Mouse (Mus musculus): Measurements from ENCODE around the gene Gdpd5. TPM values are rescaled to one million over a fixed set of nuclear protein-coding genes. Genes with fewer than 3 reads are reported as not detected.

The Gdpd5 gene
- polyA plus RNA-seq, 1 experiment from 2014 or later = 46.2 TPM

GRCm38 (mm10) chr7:99458849-99459248, 77.6 kb downstream of the Gdpd5 start:
- Histone ChIP-seq H3K27ac (no peak overlapping the region), H3K4me2 (replicated peaks) (no peak overlapping the region), H3K36me3 (replicated peaks; ENCODE audit: control insufficient read depth, insufficient read depth) (peaks cover 60% of the 10 kb centered on the region), H3K27me3 (ENCODE audit: control insufficient read depth, insufficient read depth, low read length) (no peaks in the 10 kb centered on the region), H3K9me3 (ENCODE audit: control insufficient read depth, low read length) (no peaks in the 10 kb centered on the region), H3K9ac (no peak overlapping the region), H3K4me1 (replicated peaks; ENCODE audit: control insufficient read depth, insufficient read depth, low read length) (no peaks in the 10 kb centered on the region), H3K4me3 (replicated peaks; ENCODE audit: low read length) (no peak overlapping the region)
- DNase-seq (ENCODE audit: low spot score) = no peak
- ATAC-seq (ENCODE audit: low FRiP score) = no peak
- 93% methylated on average over 8 of the region's 8 CpGs for WGBS

GRCm38 (mm10) chr7:99459888-99460652, 78.9 kb downstream of the Gdpd5 start:
- Histone ChIP-seq H3K4me2 (replicated peaks) (no peak overlapping the region), H3K36me3 (replicated peaks; ENCODE audit: control insufficient read depth, insufficient read depth) (peaks cover 53% of the 10 kb centered on the region), H3K27me3 (ENCODE audit: control insufficient read depth, insufficient read depth, low read length) (no peaks in the 10 kb centered on the region), H3K27ac (no peak overlapping the region), H3K4me1 (replicated peaks; ENCODE audit: control insufficient read depth, insufficient read depth, low read length) (no peaks in the 10 kb centered on the region), H3K9me3 (ENCODE audit: control insufficient read depth, low read length) (no peaks in the 10 kb centered on the region), H3K9ac (no peak overlapping the region), H3K4me3 (replicated peaks; ENCODE audit: low read length) (no peak overlapping the region)
- ATAC-seq (ENCODE audit: low FRiP score) (no peak), DNase-seq (ENCODE audit: low spot score) (no peak)
- WGBS = 91% methylated on average over 15 of the region's 15 CpGs

- Histone ChIP-seq H3K4me3 (replicated peaks; ENCODE audit: low read length) (no peak overlapping the region), H3K4me2 (replicated peaks) (no peak overlapping the region), H3K36me3 (replicated peaks; ENCODE audit: control insufficient read depth, insufficient read depth) (peaks cover 37% of the 10 kb centered on the region), H3K4me1 (replicated peaks; ENCODE audit: control insufficient read depth, insufficient read depth, low read length) (peaks cover 29% of the 10 kb centered on the region), H3K27me3 (ENCODE audit: control insufficient read depth, insufficient read depth, low read length) (no peaks in the 10 kb centered on the region), H3K27ac (no peak overlapping the region), H3K9ac (no peak overlapping the region), H3K9me3 (ENCODE audit: control insufficient read depth, low read length) (no peaks in the 10 kb centered on the region)
- 93% methylated on average over 2 of the region's 2 CpGs for WGBS
- ATAC-seq (ENCODE audit: low FRiP score) (no peak), DNase-seq (ENCODE audit: low spot score) (no peak)
Observed at GRCm38 (mm10) chr7:99463120-99463519, 81.9 kb downstream of the Gdpd5 start.

GRCm38 (mm10) chr7:99465811-99466210, 84.6 kb downstream of the Gdpd5 start, which contains the start of gene Klhl35:
Klhl35 (plus strand) TSS chr7:99466004.
- Histone ChIP-seq H3K9me3 (ENCODE audit: control insufficient read depth, low read length) (no peaks in the 10 kb centered on the region), H3K36me3 (replicated peaks; ENCODE audit: control insufficient read depth, insufficient read depth) (peaks cover 11% of the 10 kb centered on the region), H3K9ac (peak within 1 kb of the TSS; percentile 49), H3K27me3 (ENCODE audit: control insufficient read depth, insufficient read depth, low read length) (no peaks in the 10 kb centered on the region), H3K4me1 (replicated peaks; ENCODE audit: control insufficient read depth, insufficient read depth, low read length) (peaks cover 40% of the 10 kb centered on the region), H3K4me2 (replicated peaks) (peak within 1 kb of the TSS; percentile 81), H3K4me3 (replicated peaks; ENCODE audit: low read length) (peak within 1 kb of the TSS; percentile 2), H3K27ac (peak within 1 kb of the TSS; percentile 76)
- DNase-seq (ENCODE audit: low spot score) = peak; percentile 61
- 15% methylated on average over 8 of the region's 8 CpGs for WGBS
- ATAC-seq (ENCODE audit: low FRiP score) = peak; percentile 12; the same call in 1 of the 2 replicates

DNA sequence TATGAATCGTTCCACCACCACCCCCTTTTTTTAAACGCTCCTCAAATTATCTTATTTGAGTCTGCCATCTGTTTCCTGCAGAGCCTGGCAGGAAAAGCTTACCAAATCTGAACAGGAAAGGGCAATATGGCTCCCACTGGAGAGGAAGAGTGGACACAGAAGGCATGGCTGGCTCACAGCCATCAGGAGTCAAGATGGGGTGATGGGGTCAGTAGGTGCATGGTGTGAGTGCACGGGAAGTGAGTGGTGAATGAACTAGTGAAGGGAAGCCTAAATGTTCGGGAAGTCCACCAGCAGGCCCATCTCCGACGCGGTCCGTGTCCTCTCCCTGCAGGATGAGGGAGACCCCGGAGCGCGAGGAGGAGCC, 86.7 kb downstream of the Gdpd5 start:
- no peaks in the 10 kb centered on the region for H3K9me3 ChIP-seq (ENCODE audit: control insufficient read depth, low read length)
- ATAC-seq (ENCODE audit: low FRiP score) = no peak
- peaks cover 40% of the 10 kb centered on the region for H3K4me1 ChIP-seq (replicated peaks; ENCODE audit: control insufficient read depth, insufficient read depth, low read length)
- WGBS = 15% methylated on average over 11 of the region's 11 CpGs
- no peak for DNase-seq (ENCODE audit: low spot score)
- peak overlapping the region; percentile 50 for H3K4me3 ChIP-seq (replicated peaks; ENCODE audit: low read length)
- peak overlapping the region; percentile 81 for H3K4me2 ChIP-seq (replicated peaks)
- H3K27ac ChIP-seq = peak overlapping the region; percentile 92
- H3K36me3 ChIP-seq (replicated peaks; ENCODE audit: control insufficient read depth, insufficient read depth) = peaks cover 9% of the 10 kb centered on the region
- H3K9ac ChIP-seq = peak overlapping the region; percentile 76
- no peaks in the 10 kb centered on the region for H3K27me3 ChIP-seq (ENCODE audit: control insufficient read depth, insufficient read depth, low read length)

- H3K4me1 ChIP-seq (replicated peaks; ENCODE audit: control insufficient read depth, insufficient read depth, low read length) = peaks cover 40% of the 10 kb centered on the region
Observed at GRCm38 (mm10) chr7:99468283-99469132, 87.3 kb downstream of the Gdpd5 start.

GRCm38 (mm10) chr7:99469680-99470405, 88.6 kb downstream of the Gdpd5 start:
- ATAC-seq (ENCODE audit: low FRiP score) = no peak
- H3K4me2 ChIP-seq (replicated peaks) = no peak overlapping the region
- DNase-seq (ENCODE audit: low spot score) = no peak

More at GRCm38 (mm10) chr7:99468283-99469132, 87.3 kb downstream of the Gdpd5 start:
- DNase-seq (ENCODE audit: low spot score) = peak; percentile 78
- Histone ChIP-seq H3K36me3 (replicated peaks; ENCODE audit: control insufficient read depth, insufficient read depth) (peaks cover 15% of the 10 kb centered on the region), H3K27ac (peak overlapping the region; percentile 92), H3K4me3 (replicated peaks; ENCODE audit: low read length) (peak overlapping the region; percentile 50), H3K9ac (peak overlapping the region; percentile 76), H3K27me3 (ENCODE audit: control insufficient read depth, insufficient read depth, low read length) (no peaks in the 10 kb centered on the region), H3K9me3 (ENCODE audit: control insufficient read depth, low read length) (no peaks in the 10 kb centered on the region), H3K4me2 (replicated peaks) (peak overlapping the region; percentile 81)
- ATAC-seq (ENCODE audit: low FRiP score) = peak; percentile 82
- WGBS = 1% methylated on average over 118 of the region's 145 CpGs

DNA sequence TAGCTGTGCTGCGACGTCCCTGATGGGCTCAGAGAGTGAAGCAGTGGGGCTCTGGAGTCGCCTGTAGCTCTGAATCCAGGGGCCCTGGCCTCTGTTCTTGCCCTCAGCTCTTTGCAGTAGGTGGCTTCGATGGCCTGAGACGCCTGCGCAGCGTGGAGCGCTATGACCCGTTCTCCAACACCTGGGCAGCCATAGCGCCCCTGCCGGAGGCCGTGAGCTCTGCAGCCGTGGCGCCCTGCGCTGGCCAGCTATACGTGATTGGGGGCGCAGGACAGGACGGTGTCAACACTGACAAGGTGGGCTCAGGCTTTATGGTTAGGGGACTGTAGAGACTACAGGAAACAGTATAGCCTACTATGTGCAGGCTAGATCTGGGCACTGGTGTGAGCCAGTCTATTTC, 90.4 kb downstream of the Gdpd5 start:
- Histone ChIP-seq H3K27ac (no peak overlapping the region), H3K9ac (no peak overlapping the region), H3K4me1 (replicated peaks; ENCODE audit: control insufficient read depth, insufficient read depth, low read length) (peaks cover 31% of the 10 kb centered on the region), H3K27me3 (ENCODE audit: control insufficient read depth, insufficient read depth, low read length) (no peaks in the 10 kb centered on the region), H3K4me2 (replicated peaks) (no peak overlapping the region), H3K36me3 (replicated peaks; ENCODE audit: control insufficient read depth, insufficient read depth) (peaks cover 30% of the 10 kb centered on the region), H3K4me3 (replicated peaks; ENCODE audit: low read length) (no peak overlapping the region), H3K9me3 (ENCODE audit: control insufficient read depth, low read length) (no peaks in the 10 kb centered on the region)
- 65% methylated on average over 18 of the region's 18 CpGs for WGBS
- DNase-seq (ENCODE audit: low spot score) = no peak
- ATAC-seq (ENCODE audit: low FRiP score) = no peak

More at GRCm38 (mm10) chr7:99469680-99470405, 88.6 kb downstream of the Gdpd5 start:
- Histone ChIP-seq H3K27ac (no peak overlapping the region), H3K9ac (no peak overlapping the region), H3K9me3 (ENCODE audit: control insufficient read depth, low read length) (no peaks in the 10 kb centered on the region), H3K4me3 (replicated peaks; ENCODE audit: low read length) (no peak overlapping the region), H3K4me1 (replicated peaks; ENCODE audit: control insufficient read depth, insufficient read depth, low read length) (peaks cover 41% of the 10 kb centered on the region), H3K27me3 (ENCODE audit: control insufficient read depth, insufficient read depth, low read length) (no peaks in the 10 kb centered on the region), H3K36me3 (replicated peaks; ENCODE audit: control insufficient read depth, insufficient read depth) (peaks cover 21% of the 10 kb centered on the region)
- 84% methylated on average over 17 of the region's 17 CpGs for WGBS

All from hindbrain, embryonic 14.5 days (tissue).